Mouse (Mus musculus) lung, postnatal 0 days (tissue): ENCODE data around the gene Rbm26. TPM values are rescaled to one million over a fixed set of nuclear protein-coding genes. Genes with fewer than 3 reads are reported as not detected.

Experiments used
- ATAC-seq: fragments of 200-750 bp; cut with Nextera tagmentation; 2 replicates; pipeline ENCODE4 v1.8.0; 2017; ENCODE audit warnings: moderate library complexity
- DNase-seq: peaks from one replicate; pipeline ENCODE4 v3.0.0-alpha.2; 2016; ENCODE audit warnings: low spot score
- H3K27ac ChIP-seq: fragments of 300-500 bp; sonication (generic); 2 replicates; pipeline ENCODE4 v1.5.1; 2014; ENCODE audit warnings: antibody characterized with exemption, mild to moderate bottlenecking, low read length, mixed read lengths
- H3K27me3 ChIP-seq: fragments of 300-500 bp; sonication (generic); replicated peaks from 2 replicates; pipeline ENCODE4 v1.6.1; 2014; ENCODE audit warnings: low read length, mixed read lengths; ENCODE audit not compliant: insufficient read depth
- H3K36me3 ChIP-seq: fragments of 300-500 bp; sonication (generic); 2 replicates; pipeline ENCODE4 v1.6.1; 2014; ENCODE audit warnings: low read length, mixed read lengths; ENCODE audit not compliant: insufficient read depth
- H3K4me1 ChIP-seq: fragments of 300-500 bp; sonication (generic); 2 replicates; pipeline ENCODE4 v1.6.1; 2014; ENCODE audit warnings: antibody characterized with exemption, low read depth, low read length, mixed read lengths; ENCODE audit not compliant: insufficient read depth
- H3K4me2 ChIP-seq: fragments of 300-500 bp; sonication (generic); replicated peaks from 2 replicates; pipeline ENCODE4 v1.6.1; 2014; ENCODE audit warnings: low read depth, mild to moderate bottlenecking, low read length, moderate library complexity, mixed read lengths
- H3K4me3 ChIP-seq: fragments of 300-500 bp; sonication (generic); 2 replicates; pipeline ENCODE4 v1.5.1; 2014; ENCODE audit warnings: low read depth, low read length
- H3K9ac ChIP-seq: fragments of 300-500 bp; sonication (generic); replicated peaks from 2 replicates; pipeline ENCODE4 v1.6.1; 2014; ENCODE audit warnings: low read depth, mild to moderate bottlenecking
- H3K9me3 ChIP-seq: fragments of 300-500 bp; sonication (generic); 2 replicates; pipeline ENCODE4 v1.6.1; 2016; ENCODE audit warnings: low read length, mixed read lengths
- CTCF ChIP-seq: IDR thresholded peaks from 2 replicates; pipeline ENCODE4 v1.5.1; 2016; ENCODE audit warnings: antibody characterized with exemption, mild to moderate bottlenecking
- EP300 ChIP-seq: IDR thresholded peaks from 2 replicates; pipeline ENCODE4 v1.6.1; 2016; ENCODE audit warnings: antibody characterized with exemption, mild to moderate bottlenecking, control low read depth
- WGBS: fragments of 180-500 bp; shearing (Covaris S2); extraction: QIAGEN DNeasy Blood & Tissue Kit; methylation state at CpG from one replicate; pipeline ENCODE4 v1.1.7; 2014; 5-methylcytosine and 5-hydroxymethylcytosine counted together
- polyA plus RNA-seq: library from polyadenylated mRNA; unstranded; fragments of >200 nt; fragmentation: Nextera tagmentation; extraction: Ambion mirVana; gene quantifications from 2 replicates; pipeline ENCODE4 v1.2.1, GENCODE M21; 2015

Rbm26 gene
- polyA plus RNA-seq, 1 experiment from 2014 or later: 22.8 TPM

DNA sequence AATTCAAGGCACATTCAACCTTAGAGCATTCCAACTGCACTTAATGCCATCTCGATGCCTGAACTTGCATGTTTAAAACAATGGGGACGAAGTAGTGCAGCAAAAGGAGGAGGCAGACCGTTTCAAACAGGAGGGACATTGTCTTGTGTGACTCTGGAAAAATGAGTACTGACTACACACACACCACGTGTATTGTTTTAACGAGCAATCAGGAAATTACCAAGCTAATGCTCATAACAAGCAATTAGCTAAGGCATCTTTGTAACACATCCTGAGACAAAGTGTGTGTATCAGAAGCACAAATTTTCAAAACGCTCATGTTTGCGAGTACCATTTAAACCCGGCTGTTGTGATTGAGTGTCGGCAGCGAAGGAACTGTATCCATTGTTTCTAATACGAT is 93.0 kb downstream of the Rbm26 start:
- Histone ChIP-seq H3K4me1 (no peaks in the 10 kb centered on the region), H3K36me3 (no peaks in the 10 kb centered on the region), H3K4me3 (no peak overlapping the region), H3K9me3 (no peaks in the 10 kb centered on the region), H3K9ac (no peak overlapping the region), H3K27ac (no peak overlapping the region), H3K4me2 (no peak overlapping the region), H3K27me3 (no peaks in the 10 kb centered on the region)
- ATAC-seq (no peak), DNase-seq (no peak)
- TF ChIP-seq EP300: no peak
- no peak for TF ChIP-seq CTCF
- 79% methylated on average over 11 of the region's 11 CpGs for WGBS

DNA sequence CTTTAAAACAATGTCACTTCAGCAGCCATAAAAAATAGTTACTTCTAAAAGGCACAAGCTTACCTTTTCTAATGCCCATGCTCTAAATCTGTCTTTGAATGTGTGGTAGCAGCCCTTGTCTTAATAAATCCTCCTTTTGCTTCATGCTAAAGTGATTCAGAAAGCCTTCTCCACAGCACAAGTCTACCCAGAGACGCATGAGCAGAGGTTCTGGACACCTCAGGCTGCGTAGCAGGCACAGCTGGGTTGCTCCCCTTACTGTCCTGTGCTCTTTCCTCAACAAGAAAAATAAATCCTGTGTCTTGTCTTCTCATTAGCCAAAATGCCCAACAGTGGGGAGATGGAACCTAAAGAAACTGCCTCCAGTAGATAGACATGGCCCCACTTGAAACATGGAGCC is 102.4 kb downstream of the Rbm26 start:
- no peak for TF ChIP-seq EP300
- no peak for TF ChIP-seq CTCF
- no peak for DNase-seq
- no peaks in the 10 kb centered on the region for H3K4me1 ChIP-seq
- WGBS: 83% methylated on average over 2 of the region's 2 CpGs
- H3K36me3 ChIP-seq: no peaks in the 10 kb centered on the region
- no peak overlapping the region for H3K4me2 ChIP-seq
- H3K4me3 ChIP-seq: no peak overlapping the region
- H3K27me3 ChIP-seq: no peaks in the 10 kb centered on the region
- no peak overlapping the region for H3K9ac ChIP-seq
- no peak for ATAC-seq
- H3K27ac ChIP-seq: no peak overlapping the region
- H3K9me3 ChIP-seq: no peaks in the 10 kb centered on the region

DNA sequence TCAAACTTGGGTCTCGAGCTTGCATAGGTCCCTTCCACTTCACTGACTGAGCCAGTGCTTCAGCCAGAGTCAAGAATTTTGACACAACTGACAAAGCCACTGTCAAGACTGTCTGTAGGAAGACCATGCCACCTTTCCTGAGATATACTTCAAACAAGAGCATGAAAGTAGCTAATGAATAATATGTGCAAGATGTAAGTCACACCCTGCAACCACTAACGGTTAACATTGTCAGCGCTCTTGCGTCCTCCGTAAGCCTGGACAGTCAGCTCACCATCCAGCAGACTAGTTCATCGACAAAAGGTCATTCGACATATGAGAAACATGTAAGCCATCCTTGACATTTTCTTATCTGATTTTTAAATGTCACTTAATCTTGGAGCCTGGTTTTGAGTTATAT is 102.8 kb downstream of the Rbm26 start:
- Histone ChIP-seq H3K4me1 (no peaks in the 10 kb centered on the region), H3K4me2 (no peak overlapping the region), H3K9ac (no peak overlapping the region), H3K27ac (no peak overlapping the region), H3K27me3 (no peaks in the 10 kb centered on the region), H3K4me3 (no peak overlapping the region), H3K9me3 (no peaks in the 10 kb centered on the region), H3K36me3 (no peaks in the 10 kb centered on the region)
- TF ChIP-seq CTCF: no peak
- no peak for TF ChIP-seq EP300
- WGBS: 80% methylated on average over 7 of the region's 7 CpGs
- no peak for DNase-seq
- ATAC-seq: no peak

DNA sequence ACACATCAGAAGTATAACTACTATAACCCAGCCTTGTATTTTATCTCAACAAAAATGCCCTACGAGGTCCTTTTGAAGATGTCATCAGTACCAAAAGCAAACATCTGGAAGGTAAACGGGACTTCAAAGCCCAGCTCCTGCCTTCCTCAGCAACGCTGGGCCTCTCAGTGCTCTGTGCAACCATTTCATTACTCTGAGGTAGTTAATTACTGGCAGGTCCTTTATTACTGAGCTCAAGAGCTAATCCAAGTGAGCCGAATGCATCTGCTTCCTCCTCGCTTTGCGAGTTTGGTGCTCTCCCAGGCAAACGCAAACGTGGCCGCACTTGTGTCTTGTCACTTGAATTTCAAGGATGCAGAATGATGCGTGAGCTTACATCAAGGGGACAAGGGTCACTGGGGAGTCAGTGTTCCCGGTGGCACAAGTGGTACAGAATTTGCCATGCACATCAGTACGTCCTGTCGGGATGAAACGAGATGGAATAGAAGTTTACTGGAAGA is 106.1 kb downstream of the Rbm26 start:
- Histone ChIP-seq H3K4me3 (no peak overlapping the region), H3K9me3 (no peaks in the 10 kb centered on the region), H3K27me3 (no peaks in the 10 kb centered on the region), H3K4me1 (no peaks in the 10 kb centered on the region), H3K4me2 (no peak overlapping the region), H3K27ac (no peak overlapping the region), H3K9ac (no peak overlapping the region), H3K36me3 (no peaks in the 10 kb centered on the region)
- DNase-seq (no peak), ATAC-seq (no peak)
- no peak for TF ChIP-seq CTCF
- TF ChIP-seq EP300: no peak
- WGBS: 37% methylated on average over 14 of the region's 14 CpGs

DNA sequence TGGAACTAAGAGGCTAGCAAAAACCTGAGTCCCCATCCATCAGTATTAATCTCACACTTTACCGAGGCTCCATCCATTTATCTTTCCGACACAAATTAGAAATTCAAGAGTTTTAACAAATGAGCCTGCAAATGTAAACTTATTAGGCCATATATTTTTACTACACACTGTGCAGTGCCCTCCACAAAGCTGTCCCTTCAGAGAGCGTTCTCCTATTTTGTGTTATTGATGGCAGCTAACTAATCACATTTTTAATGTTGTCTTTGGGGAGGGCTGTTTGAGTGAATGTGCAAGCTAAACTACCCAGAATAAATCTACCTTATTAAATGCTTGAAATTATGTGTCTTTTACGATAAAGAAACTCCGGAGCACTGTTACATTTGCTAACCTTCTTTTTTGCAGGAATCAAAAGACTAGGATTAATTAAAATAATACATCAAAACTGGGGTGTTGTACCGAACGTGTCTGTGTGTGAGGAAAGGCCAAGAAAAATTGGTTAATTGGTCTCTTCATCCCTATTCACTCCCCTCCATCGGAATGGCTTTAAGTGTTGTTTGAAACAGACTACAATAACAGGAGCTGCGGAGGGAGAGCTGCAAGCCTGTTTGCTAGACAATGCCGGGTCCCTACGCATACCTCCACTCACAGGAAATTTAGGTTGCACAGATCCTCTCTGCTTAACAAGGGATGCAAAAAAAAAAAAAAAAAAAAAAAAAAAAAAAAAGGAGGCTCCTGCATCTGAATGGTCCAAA is 106.7 kb downstream of the Rbm26 start:
- no peaks in the 10 kb centered on the region for H3K9me3 ChIP-seq
- WGBS: 63% methylated on average over 11 of the region's 11 CpGs
- TF ChIP-seq EP300 (no peak), CTCF (no peak)
- H3K27me3 ChIP-seq: no peaks in the 10 kb centered on the region
- ATAC-seq (no peak), DNase-seq (no peak)
- no peak overlapping the region for H3K9ac ChIP-seq
- no peak overlapping the region for H3K4me3 ChIP-seq
- H3K4me2 ChIP-seq: no peak overlapping the region
- H3K27ac ChIP-seq: no peak overlapping the region
- no peaks in the 10 kb centered on the region for H3K4me1 ChIP-seq
- no peaks in the 10 kb centered on the region for H3K36me3 ChIP-seq

DNA sequence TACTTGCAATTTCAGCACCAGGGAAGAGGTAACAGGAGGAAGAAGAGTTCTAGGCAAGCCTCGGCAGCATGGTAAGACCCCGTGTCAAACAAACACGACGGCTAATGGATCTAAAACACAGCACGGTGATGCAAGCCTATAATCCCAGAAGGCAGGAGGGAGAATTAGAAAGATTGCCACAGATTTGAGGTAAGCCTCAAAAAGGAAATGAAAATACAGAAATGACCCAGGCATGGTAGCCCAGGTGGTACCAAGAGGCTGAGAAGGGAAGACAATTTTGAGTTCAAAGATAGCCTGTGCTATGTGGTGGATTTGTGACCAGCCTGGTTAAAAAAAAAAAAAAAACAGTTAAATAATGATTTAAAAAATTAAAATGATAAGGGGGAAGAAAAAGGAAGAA is 109.1 kb downstream of the Rbm26 start:
- ATAC-seq (no peak), DNase-seq (no peak)
- H3K27me3 ChIP-seq: no peaks in the 10 kb centered on the region
- no peak overlapping the region for H3K4me2 ChIP-seq
- H3K9ac ChIP-seq: no peak overlapping the region
- whole genome bisulfite sequencing: 79% methylated on average over 5 of the region's 5 CpGs
- no peaks in the 10 kb centered on the region for H3K36me3 ChIP-seq
- no peak overlapping the region for H3K27ac ChIP-seq
- no peaks in the 10 kb centered on the region for H3K9me3 ChIP-seq
- TF ChIP-seq EP300: no peak
- no peak for TF ChIP-seq CTCF
- H3K4me3 ChIP-seq: no peak overlapping the region
- no peaks in the 10 kb centered on the region for H3K4me1 ChIP-seq
